Mouse (Mus musculus): ENCODE measurements at regions not wholly inside any gene's neighbourhood (a gene's known extent, or its start where the extent isn't known, plus 50 kb on each side); places are given as distances from the start of the nearest gene placed in this dataset.

DNA sequence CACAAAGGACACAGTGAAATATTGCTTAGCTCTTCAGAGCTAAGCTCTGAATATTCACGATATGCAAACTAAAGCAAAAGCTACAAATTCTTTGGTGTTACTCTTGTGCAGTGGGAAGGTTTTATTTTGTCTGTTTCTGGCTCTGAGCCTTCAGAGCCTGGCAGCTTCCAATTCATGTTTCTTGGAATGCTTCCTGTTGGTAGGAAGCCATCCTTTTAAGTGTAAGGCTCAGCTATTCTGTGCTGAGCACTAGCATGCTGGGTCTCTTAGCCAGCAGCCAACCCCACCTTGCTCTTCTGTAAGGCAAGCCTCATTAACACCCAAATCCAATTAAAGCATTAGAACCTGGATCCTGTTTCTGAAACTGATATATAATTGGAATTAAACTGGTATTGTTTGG is 94.5 kb upstream of the Fam174a start:
- no peak for TF ChIP-seq CTCF (IDR thresholded peaks at IDR 0.05; ENCODE audit: borderline replicate concordance, extremely low read depth, insufficient read depth, insufficient read length)
- no peak for TF ChIP-seq POLR2A (IDR thresholded peaks at IDR 0.05; ENCODE audit: borderline replicate concordance, extremely low read depth, insufficient read depth, insufficient read length, poor library complexity, severe bottlenecking)

All from brain, embryonic 14.5 days (tissue).